Mouse (Mus musculus): ENCODE measurements around the gene Nr1d2. TPM values are rescaled to one million over a fixed set of nuclear protein-coding genes. Genes with fewer than 3 reads are reported as not detected.

Gene Nr1d2
- total and polyA plus RNA-seq, 2 experiments from 2014 or later = 9.5 to 15.9 TPM

- 87% methylated on average over 3 of the region's 3 CpGs for WGBS
- no peak overlapping the region for H3K4me3 ChIP-seq (ENCODE audit: low read length)
- DNase-seq (ENCODE audit: low spot score) (no peak), ATAC-seq (no peak)
- H3K4me2 ChIP-seq (ENCODE audit: low read depth, low read length) = no peak overlapping the region
- no peak overlapping the region for H3K27ac ChIP-seq
- H3K9me3 ChIP-seq (ENCODE audit: low read length) = no peaks in the 10 kb centered on the region
- no peaks in the 10 kb centered on the region for H3K4me1 ChIP-seq (ENCODE audit: insufficient read depth, low read length)
- H3K36me3 ChIP-seq (ENCODE audit: insufficient read depth, low read length) = no peaks in the 10 kb centered on the region
- H3K27me3 ChIP-seq (ENCODE audit: insufficient read depth, low read length) = no peaks in the 10 kb centered on the region
- no peak overlapping the region for H3K9ac ChIP-seq (replicated peaks; ENCODE audit: low read length)
- no peak for TF ChIP-seq CTCF (IDR thresholded peaks at IDR 0.05; ENCODE audit: low read depth)
Observed at GRCm38 (mm10) chr14:18167597-18167996, 71.3 kb downstream of the Nr1d2 start.

GRCm38 (mm10) chr14:18167041-18167440, 71.9 kb downstream of the Nr1d2 start:
- Histone ChIP-seq H3K36me3 (ENCODE audit: insufficient read depth, low read length) (no peaks in the 10 kb centered on the region), H3K27ac (no peak overlapping the region), H3K4me2 (ENCODE audit: low read depth, low read length) (no peak overlapping the region), H3K9ac (replicated peaks; ENCODE audit: low read length) (no peak overlapping the region), H3K4me1 (ENCODE audit: insufficient read depth, low read length) (no peaks in the 10 kb centered on the region), H3K4me3 (ENCODE audit: low read length) (no peak overlapping the region), H3K9me3 (ENCODE audit: low read length) (no peaks in the 10 kb centered on the region), H3K27me3 (ENCODE audit: insufficient read depth, low read length) (no peaks in the 10 kb centered on the region)
- TF ChIP-seq CTCF (IDR thresholded peaks at IDR 0.05; ENCODE audit: low read depth) = peak; percentile 54
- no peak for ATAC-seq
- peak; percentile 37 for DNase-seq (ENCODE audit: low spot score)

Small RNAs within 50 kb of the gene (microRNA-seq; reads per million reads assigned to microRNA genes)
- 0 reads per million in 2 experiments for gene Gm44469

Other genes with a start within 250 kb of the Nr1d2 start
- gene Nkiras1, start 32.0 kb upstream of the Nr1d2 start, total RNA-seq (2014; rRNA removed) = 20.5 and 27.1 TPM in 2 replicates
- gene Nkiras1, start 32.0 kb upstream of the Nr1d2 start, polyA plus RNA-seq (2015; fragmentation: Nextera tagmentation; extraction: Ambion mirVana) = 68.3 and 70.7 TPM in 2 replicates
- 407 and 452 TPM in 2 replicates for gene Rpl15, start 32.3 kb upstream of the Nr1d2 start, total RNA-seq (2014; rRNA removed)
- gene Rpl15, start 32.3 kb upstream of the Nr1d2 start, polyA plus RNA-seq (2015; fragmentation: Nextera tagmentation; extraction: Ambion mirVana) = 275 and 282 TPM in 2 replicates
- 33.5 and 38.8 TPM in 2 replicates for gene Ube2e1, start 92.7 kb upstream of the Nr1d2 start, total RNA-seq (2014; rRNA removed)
- 157 TPM in 2 replicates for gene Ube2e1, start 92.7 kb upstream of the Nr1d2 start, polyA plus RNA-seq (2015; fragmentation: Nextera tagmentation; extraction: Ambion mirVana)

All from hindbrain, postnatal 0 days (tissue).